Mouse (Mus musculus) liver, postnatal 0 days (tissue): ENCODE results near the gene Ap4m1. TPM values are rescaled to one million over a fixed set of nuclear protein-coding genes. Genes with fewer than 3 reads are reported as not detected.

ENCODE experiments used
- ATAC-seq: fragments of 200-750 bp; cut with Nextera tagmentation; 2 replicates; pipeline ENCODE4 v1.8.0; 2017; ENCODE audit warnings: mild to moderate bottlenecking, moderate library complexity
- DNase-seq: peaks from one replicate; pipeline ENCODE4 v3.0.0-alpha.2; 2016
- H3K27ac ChIP-seq: fragments of 300-500 bp; sonication (generic); 2 replicates; pipeline ENCODE4 v1.5.1; 2014; ENCODE audit warnings: antibody characterized with exemption, moderate library complexity, mild to moderate bottlenecking, low read depth
- H3K27me3 ChIP-seq: fragments of 300-500 bp; sonication (generic); 2 replicates; pipeline ENCODE4 v1.6.1; 2014; ENCODE audit warnings: low read length, control low read depth, mixed read lengths; ENCODE audit not compliant: insufficient read depth
- H3K36me3 ChIP-seq: fragments of 300-500 bp; sonication (generic); replicated peaks from 2 replicates; pipeline ENCODE4 v1.6.1; 2014; ENCODE audit warnings: mild to moderate bottlenecking, control low read depth, low read length, moderate library complexity, mixed read lengths; ENCODE audit not compliant: insufficient read depth
- H3K4me1 ChIP-seq: fragments of 300-500 bp; sonication (generic); 2 replicates; pipeline ENCODE4 v1.6.1; 2014; ENCODE audit warnings: antibody characterized with exemption, mild to moderate bottlenecking, control low read depth; ENCODE audit not compliant: insufficient read depth
- H3K4me2 ChIP-seq: fragments of 300-500 bp; sonication (generic); 2 replicates; pipeline ENCODE4 v1.6.1; 2014; ENCODE audit warnings: low read depth, mild to moderate bottlenecking, low read length, moderate library complexity, mixed read lengths
- H3K4me3 ChIP-seq: fragments of 300-500 bp; sonication (generic); 2 replicates; pipeline ENCODE4 v1.5.1; 2014; ENCODE audit warnings: low read depth, low read length
- H3K9ac ChIP-seq: fragments of 300-500 bp; sonication (generic); replicated peaks from 2 replicates; pipeline ENCODE4 v1.6.1; 2014; ENCODE audit warnings: mild to moderate bottlenecking, moderate library complexity
- H3K9me3 ChIP-seq: fragments of 300-500 bp; sonication (generic); 2 replicates; pipeline ENCODE4 v1.6.1; 2016; ENCODE audit warnings: mild to moderate bottlenecking, control low read depth, low read length, mixed read lengths
- CTCF ChIP-seq: sonication (generic); IDR thresholded peaks from 2 replicates; pipeline ENCODE4 v1.5.1; 2016; ENCODE audit warnings: antibody characterized with exemption, low read depth
- EP300 ChIP-seq: IDR thresholded peaks from 2 replicates; pipeline ENCODE4 v1.6.1; 2016; ENCODE audit warnings: antibody characterized with exemption, low read depth, mild to moderate bottlenecking
- WGBS: fragments of 180-500 bp; shearing (Covaris S2); extraction: QIAGEN DNeasy Blood & Tissue Kit; methylation state at CpG from one replicate; pipeline ENCODE4 v1.1.7; 2014; ENCODE audit not compliant: insufficient replicate concordance; 5-methylcytosine and 5-hydroxymethylcytosine counted together
- microRNA counts: library from miRNA; unstranded; fragments of <30 nt; microRNA quantifications from one replicate; lab custom pipeline; 2015
- microRNA-seq: library from miRNA; unstranded; fragments of <30 nt; microRNA quantifications from one replicate; pipeline ENCODE4, GENCODE M21; 2016
- polyA plus RNA-seq: library from polyadenylated mRNA; unstranded; fragments of >200 nt; fragmentation: Nextera tagmentation; extraction: Ambion mirVana; gene quantifications from 2 replicates; pipeline ENCODE4 v1.2.1, GENCODE M21; 2015

Ap4m1 gene
- polyA plus RNA-seq, 1 experiment from 2014 or later: 3.8 TPM

DNA sequence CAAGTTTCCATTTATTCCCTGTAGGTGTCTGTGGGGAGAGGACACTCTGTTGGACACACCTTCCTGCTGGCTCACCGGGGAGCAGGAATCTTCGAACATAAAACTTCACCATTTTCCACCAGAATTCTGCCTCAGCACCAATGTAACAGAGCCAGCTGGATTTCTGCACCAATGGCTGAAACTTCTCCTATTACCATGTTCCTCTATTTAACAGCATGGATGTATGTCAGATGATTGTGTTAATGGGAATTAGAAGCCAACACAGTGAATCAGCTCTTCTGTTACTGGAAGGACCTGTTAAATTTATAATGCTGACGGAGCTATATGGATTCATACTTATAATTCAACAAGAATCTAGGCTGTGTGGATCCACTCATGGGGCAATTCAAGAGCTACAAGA is 57.7 kb downstream of the Ap4m1 start:
- Histone ChIP-seq H3K9ac (no peak overlapping the region), H3K36me3 (no peaks in the 10 kb centered on the region), H3K4me3 (no peak overlapping the region), H3K27ac (no peak overlapping the region), H3K27me3 (no peaks in the 10 kb centered on the region), H3K9me3 (no peaks in the 10 kb centered on the region), H3K4me1 (peaks cover 13% of the 10 kb centered on the region), H3K4me2 (no peak overlapping the region)
- ATAC-seq (no peak), DNase-seq (no peak)
- TF ChIP-seq EP300 (no peak), CTCF (no peak)
- 78% methylated on average over 3 of the region's 3 CpGs for WGBS

MicroRNAs within 50 kb of the gene (microRNA counts, 519-probe panel; counts per million panel counts)
- microRNA mmu-miR-106b (lab: Ali Mortazavi, UCI): 5,567 counts per million, percentile 63 among the panel's probes with 10 or more counts
- 7,977 counts per million, percentile 92 among the panel's probes with 10 or more counts for microRNA mmu-miR-25 (lab: Ali Mortazavi, UCI)
- microRNA mmu-miR-93 (lab: Ali Mortazavi, UCI): 5,465 counts per million, percentile 62 among the panel's probes with 10 or more counts

Small RNAs within 50 kb of the gene (microRNA-seq; reads per million reads assigned to microRNA genes)
- gene Mir106b (5,646 reads per million, percentile 88 among the genes with 10 or more reads in this experiment), gene Mir25 (1,101 reads per million, percentile 73 among the genes with 10 or more reads in this experiment), gene Mir93 (6,501 reads per million, percentile 90 among the genes with 10 or more reads in this experiment)

Other genes starting within 250 kb of the Ap4m1 start
- 0.22 and 0.26 TPM in 2 replicates for gene Gjc3, start 208.9 kb upstream of the Ap4m1 start, polyA plus RNA-seq
- 745 and 764 TPM in 2 replicates for gene Azgp1, start 190.5 kb upstream of the Ap4m1 start, polyA plus RNA-seq
- gene Smok3a, start 150.7 kb upstream of the Ap4m1 start, polyA plus RNA-seq: not detected in 2 replicates
- not detected in 2 replicates for gene Smok3b, start 150.6 kb upstream of the Ap4m1 start, polyA plus RNA-seq
- not detected in 2 replicates for gene Smok3c, start 118.8 kb upstream of the Ap4m1 start, polyA plus RNA-seq
- gene Zkscan1, start 86.9 kb upstream of the Ap4m1 start, polyA plus RNA-seq: 3.5 and 4.2 TPM in 2 replicates
- 10.3 and 12.3 TPM in 2 replicates for gene Zscan21, start 55.1 kb upstream of the Ap4m1 start, polyA plus RNA-seq
- 3.8 and 6.5 TPM in 2 replicates for gene Zfp113, start 16.3 kb upstream of the Ap4m1 start, polyA plus RNA-seq
- gene Cops6, start 10.9 kb upstream of the Ap4m1 start, polyA plus RNA-seq: 197 and 222 TPM in 2 replicates
- gene Mcm7, start 420 bp downstream of the Ap4m1 start, polyA plus RNA-seq: 74.7 and 83.3 TPM in 2 replicates
- gene Taf6, start 15.4 kb downstream of the Ap4m1 start, polyA plus RNA-seq: 17.3 and 20.6 TPM in 2 replicates
- gene Cnpy4, start 15.5 kb downstream of the Ap4m1 start, polyA plus RNA-seq: 6.7 and 7.5 TPM in 2 replicates
- gene Mblac1, start 22.3 kb downstream of the Ap4m1 start, polyA plus RNA-seq: 2.9 and 3.2 TPM in 2 replicates
- 0.53 and 0.58 TPM in 2 replicates for gene Nxpe5, start 53.9 kb downstream of the Ap4m1 start, polyA plus RNA-seq
- 47.5 and 47.8 TPM in 2 replicates for gene Lamtor4, start 83.5 kb downstream of the Ap4m1 start, polyA plus RNA-seq
- gene BC037034, start 92.0 kb downstream of the Ap4m1 start, polyA plus RNA-seq: 2.3 and 2.4 TPM in 2 replicates
- gene Gal3st4, start 100.8 kb downstream of the Ap4m1 start, polyA plus RNA-seq: 0.12 TPM in 1 of 2 replicates, not detected in the other
- gene Gm43720, start 108.0 kb downstream of the Ap4m1 start, polyA plus RNA-seq: not detected in 2 replicates
- 0.21 and 0.44 TPM in 2 replicates for gene Gpc2, start 108.0 kb downstream of the Ap4m1 start, polyA plus RNA-seq
- gene Stag3, start 108.2 kb downstream of the Ap4m1 start, polyA plus RNA-seq: 0.41 and 0.44 TPM in 2 replicates
- gene Pvrig, start 170.0 kb downstream of the Ap4m1 start, polyA plus RNA-seq: 0.46 and 0.56 TPM in 2 replicates